Mouse (Mus musculus) megakaryocyte, adult 5-6 weeks (primary cell): ENCODE results near the gene Fbxw7. TPM values are rescaled to one million over a fixed set of nuclear protein-coding genes. Genes with fewer than 3 reads are reported as not detected.

Source experiments
- ATAC-seq: 2 replicates; pipeline ENCODE4 v1.8.0; 2016; ENCODE audit warnings: mild to moderate bottlenecking, inconsistent platforms; ENCODE audit not compliant: poor library complexity, severe bottlenecking
- total RNA-seq, 2 experiments: library from RNA; stranded (forward) in 1 of 2; stranded (reverse) in 1 of 2; fragments of 153-499, 151-499 nt in 1 of 2; fragments of 221-1000, 200-1000 nt in 1 of 2; gene quantifications; 2 replicates each; pipeline versions ENCODE4 v1.2.3 to v1.2.4; 2015 to 2017

The Fbxw7 gene
- 7.8 and 8.2 TPM in 2 replicates for total RNA-seq (2015)
- total RNA-seq (2017) = 18.7 and 19.8 TPM in 2 replicates

GRCm38 (mm10) chr3:84814762-84815381 lies at the start of gene Fbxw7:
Gene Fbxw7 (plus strand): TSS chr3:84815268.
- no peak for ATAC-seq

GRCm38 (mm10) chr3:84768940-84769339 lies 46.1 kb upstream of the Fbxw7 start:
- ATAC-seq = no peak

- no peak for ATAC-seq
Measured at GRCm38 (mm10) chr3:84769411-84769810, 45.7 kb upstream of the Fbxw7 start.

GRCm38 (mm10) chr3:84770518-84770917 lies 44.5 kb upstream of the Fbxw7 start:
- no peak for ATAC-seq

- ATAC-seq = peak; percentile 98
Measured at GRCm38 (mm10) chr3:84771980-84772379, 43.1 kb upstream of the Fbxw7 start.

- no peak for ATAC-seq
Measured at GRCm38 (mm10) chr3:84774246-84775066, 40.6 kb upstream of the Fbxw7 start.

GRCm38 (mm10) chr3:84775067-84775423 lies 40.0 kb upstream of the Fbxw7 start:
- ATAC-seq = no peak

- no peak for ATAC-seq
Measured at GRCm38 (mm10) chr3:84775577-84775976, 39.5 kb upstream of the Fbxw7 start.

GRCm38 (mm10) chr3:84776084-84776483 lies 39.0 kb upstream of the Fbxw7 start:
- no peak for ATAC-seq

- ATAC-seq = no peak
Measured at GRCm38 (mm10) chr3:84787914-84788313, 27.2 kb upstream of the Fbxw7 start.

- no peak for ATAC-seq
Measured at GRCm38 (mm10) chr3:84804036-84804435, 11.0 kb upstream of the Fbxw7 start.

- no peak for ATAC-seq
Measured at GRCm38 (mm10) chr3:84806206-84806605, 8.9 kb upstream of the Fbxw7 start.

- no peak for ATAC-seq
Measured at GRCm38 (mm10) chr3:84807826-84808225, 7.2 kb upstream of the Fbxw7 start.

GRCm38 (mm10) chr3:84808906-84809305 lies 6.2 kb upstream of the Fbxw7 start:
- no peak for ATAC-seq

GRCm38 (mm10) chr3:84810803-84811202 lies 4.3 kb upstream of the Fbxw7 start:
- ATAC-seq = no peak

GRCm38 (mm10) chr3:84813436-84814156 lies 1.5 kb upstream of the Fbxw7 start:
- peak; percentile 8 for ATAC-seq

GRCm38 (mm10) chr3:84814157-84814761 lies 809 bp upstream of the Fbxw7 start:
- ATAC-seq = peak; percentile 92

GRCm38 (mm10) chr3:84815461-84815860 lies 393 bp downstream of the Fbxw7 start:
- ATAC-seq = peak; percentile 55

GRCm38 (mm10) chr3:84816951-84817350 lies 1.9 kb downstream of the Fbxw7 start:
- no peak for ATAC-seq

- no peak for ATAC-seq
Measured at GRCm38 (mm10) chr3:84820654-84821201, 5.7 kb downstream of the Fbxw7 start.

GRCm38 (mm10) chr3:84825990-84826389 lies 10.9 kb downstream of the Fbxw7 start:
- peak; percentile 53; the same call in 1 of the 2 replicates for ATAC-seq
